Mouse (Mus musculus) ES-E14 (cell line): Measurements from ENCODE around the gene Nfkbil1. TPM values are rescaled to one million over a fixed set of nuclear protein-coding genes. Genes with fewer than 3 reads are reported as not detected.

ENCODE experiments used
- DNase-seq: peaks from one replicate; pipeline ENCODE4 v3.0.0-alpha.2; 2013; ENCODE audit warnings: low read depth, low spot score
- H3K27ac ChIP-seq: 2 replicates; pipeline ENCODE4 v1.5.1; 2012; ENCODE audit warnings: low read depth, mild to moderate bottlenecking, low read length, moderate library complexity, mixed read lengths; ENCODE audit not compliant: poor library complexity, insufficient read depth, severe bottlenecking
- H3K36me3 ChIP-seq: 2 replicates; pipeline ENCODE4 v1.6.1; 2012; ENCODE audit warnings: mild to moderate bottlenecking, low read length, moderate library complexity, mixed read lengths; ENCODE audit not compliant: control insufficient read depth, poor library complexity, insufficient read depth, severe bottlenecking
- H3K4me1 ChIP-seq, 2 experiments: fragments of 150-350 bp in 1 of 2; sonication (generic) in 1 of 2; 2 replicates each; pipeline ENCODE4 v1.6.1; 2012; ENCODE audit warnings: low read length in 2 of 2, mild to moderate bottlenecking in 1 of 2, mixed read lengths in 1 of 2; ENCODE audit not compliant: control insufficient read depth in 2 of 2, insufficient read depth in 2 of 2, poor library complexity in 1 of 2
- H3K4me3 ChIP-seq, 2 experiments: fragments of 150-350 bp in 1 of 2; sonication (generic) in 1 of 2; 2 replicates each; pipeline ENCODE4 v1.5.1; 2012; ENCODE audit warnings: low read length in 2 of 2, low read depth in 1 of 2, mild to moderate bottlenecking in 1 of 2, mixed read lengths in 1 of 2; ENCODE audit not compliant: insufficient read depth in 1 of 2, poor library complexity in 1 of 2, severe bottlenecking in 1 of 2
- H3K9ac ChIP-seq: 2 replicates; pipeline ENCODE4 v1.6.1; 2012; ENCODE audit warnings: low read depth, mild to moderate bottlenecking, low read length, mixed read lengths; ENCODE audit not compliant: poor library complexity, insufficient read depth, severe bottlenecking
- H3K9me3 ChIP-seq: fragments of 150-350 bp; sonication (generic); 2 replicates; pipeline ENCODE4 v1.6.1; 2012; ENCODE audit warnings: low read depth, mild to moderate bottlenecking, low read length; ENCODE audit not compliant: control insufficient read depth, insufficient read depth
- CHD2 ChIP-seq: IDR thresholded peaks from 2 replicates; pipeline ENCODE4 v1.6.1; 2014; ENCODE audit warnings: mild to moderate bottlenecking, low read depth, low read length, inconsistent platforms
- HCFC1 ChIP-seq: IDR thresholded peaks from 2 replicates; pipeline ENCODE4 v1.6.1; 2012; ENCODE audit warnings: low read length, inconsistent platforms, borderline replicate concordance; ENCODE audit not compliant: insufficient read depth
- MAFK ChIP-seq: IDR thresholded peaks from 2 replicates; pipeline ENCODE4 v1.6.1; 2014; ENCODE audit warnings: mild to moderate bottlenecking, low read depth, low read length, inconsistent platforms; ENCODE audit not compliant: insufficient read depth
- ZC3H11A ChIP-seq: IDR thresholded peaks from 2 replicates; pipeline ENCODE4 v1.6.1; 2012; ENCODE audit warnings: low read depth, mild to moderate bottlenecking, inconsistent platforms, low read length, borderline replicate concordance
- ZNF384 ChIP-seq: IDR thresholded peaks from 2 replicates; pipeline ENCODE4 v1.6.1; 2012; ENCODE audit warnings: low read depth, low read length, inconsistent platforms
- in situ Hi-C, 2 experiments: fragments of 600-800 bp; cut with MboI; formaldehyde crosslinking; loops; one replicate each; pipeline ENCODE4 v1.15.1; 2025; ENCODE audit warnings: low sequenced_read_pairs in 2 of 2, inconsistent platforms in 1 of 2; ENCODE audit not compliant: unreplicated experiment in 2 of 2
- total RNA-seq: library from RNA; depleted of rRNA; stranded (reverse); fragments of 300-350 nt; gene quantifications from 2 replicates; pipeline ENCODE4 v1.2.3, GENCODE M21; 2012

The Nfkbil1 gene
- total RNA-seq, 1 experiment, result 6.1 TPM

DNA sequence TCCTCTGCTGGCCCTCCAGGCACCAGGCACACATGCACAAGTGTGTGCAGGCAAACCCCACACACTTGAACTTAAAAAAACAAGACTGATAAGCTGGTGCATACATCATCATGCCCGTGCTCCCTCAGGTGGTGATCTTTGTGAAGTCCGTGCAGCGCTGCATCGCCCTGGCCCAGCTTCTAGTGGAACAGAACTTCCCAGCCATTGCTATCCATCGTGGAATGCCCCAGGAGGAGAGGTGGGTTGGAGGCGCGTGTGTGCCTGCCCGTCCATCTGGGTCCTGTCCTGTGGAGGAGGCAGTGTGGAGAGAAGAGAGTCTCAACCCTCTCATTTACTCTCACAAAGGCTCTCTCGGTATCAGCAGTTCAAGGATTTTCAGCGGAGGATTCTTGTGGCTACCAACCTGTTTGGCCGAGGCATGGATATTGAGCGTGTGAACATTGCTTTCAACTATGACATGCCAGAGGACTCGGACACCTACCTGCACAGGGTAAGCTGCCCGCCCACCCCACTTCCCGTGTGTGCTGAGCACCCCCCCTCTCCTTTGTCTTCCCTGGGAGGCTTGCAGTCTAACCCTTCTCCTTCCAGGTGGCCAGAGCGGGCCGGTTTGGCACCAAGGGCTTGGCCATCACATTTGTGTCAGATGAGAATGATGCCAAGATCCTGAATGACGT is 17.2 kb upstream of the Nfkbil1 start:
- DNase-seq, result no peak
- H3K9me3 ChIP-seq, result no peaks in the 10 kb centered on the region
- no peak overlapping the region for H3K27ac ChIP-seq
- no peak overlapping the region for H3K4me3 ChIP-seq
- peaks cover 0 to 14% of the 10 kb centered on the region in 2 experiments; a peak in 1 of 4 replicates for H3K4me1 ChIP-seq
- peaks cover 58% of the 10 kb centered on the region for H3K36me3 ChIP-seq
- no peak overlapping the region for H3K9ac ChIP-seq
- TF ChIP-seq CHD2 (no peak), ZNF384 (no peak), MAFK (no peak), ZC3H11A (no peak), HCFC1 (no peak)
- in situ Hi-C loops, result no loop called here

GRCm38 (mm10) chr17:35251981-35252380 is 16.4 kb upstream of the Nfkbil1 start:
- TF ChIP-seq MAFK, result no peak
- Histone ChIP-seq H3K36me3 (peaks cover 66% of the 10 kb centered on the region), H3K9me3 (no peaks in the 10 kb centered on the region), H3K4me1 (peaks cover 0 to 16% of the 10 kb centered on the region in 2 experiments; a peak in 1 of 4 replicates), H3K27ac (no peak overlapping the region), H3K9ac (no peak overlapping the region), H3K4me3 (no peak overlapping the region)
- in situ Hi-C loops, result no loop called here
- DNase-seq, result no peak

DNA sequence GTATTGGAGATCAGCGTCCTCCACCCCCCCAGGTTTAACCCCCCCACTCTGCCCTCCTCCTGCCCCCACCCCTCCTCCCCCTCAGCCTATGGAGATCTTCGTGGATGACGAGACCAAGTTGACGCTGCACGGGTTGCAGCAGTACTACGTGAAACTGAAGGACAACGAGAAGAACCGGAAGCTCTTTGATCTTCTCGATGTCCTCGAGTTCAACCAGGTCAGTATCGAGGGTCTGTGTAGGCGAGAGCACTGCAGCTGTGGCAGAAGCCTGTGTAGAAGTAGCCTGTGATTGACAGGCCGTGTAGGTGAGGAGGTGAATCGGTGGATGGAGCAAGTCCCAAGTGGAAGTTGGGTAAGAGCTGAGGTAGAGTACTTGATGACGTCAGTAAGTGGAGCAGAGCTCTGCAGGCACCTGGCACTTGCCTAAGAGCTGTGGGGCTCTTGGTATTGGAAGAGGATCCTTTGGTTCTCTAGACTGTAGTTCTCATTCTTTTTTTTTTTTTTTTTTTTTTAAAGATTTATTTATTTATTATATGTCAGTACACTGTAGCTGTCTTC is 15.6 kb upstream of the Nfkbil1 start:
- in situ Hi-C loops, result no loop called here
- no peaks in the 10 kb centered on the region for H3K9me3 ChIP-seq
- no peak overlapping the region for H3K4me3 ChIP-seq
- H3K9ac ChIP-seq, result no peak overlapping the region
- H3K27ac ChIP-seq, result no peak overlapping the region
- DNase-seq, result no peak
- H3K36me3 ChIP-seq, result peaks cover 73% of the 10 kb centered on the region
- TF ChIP-seq HCFC1 (no peak), ZNF384 (no peak), MAFK (no peak), ZC3H11A (no peak), CHD2 (no peak)
- peaks cover 0 to 19% of the 10 kb centered on the region in 2 experiments; a peak in 1 of 4 replicates for H3K4me1 ChIP-seq

DNA sequence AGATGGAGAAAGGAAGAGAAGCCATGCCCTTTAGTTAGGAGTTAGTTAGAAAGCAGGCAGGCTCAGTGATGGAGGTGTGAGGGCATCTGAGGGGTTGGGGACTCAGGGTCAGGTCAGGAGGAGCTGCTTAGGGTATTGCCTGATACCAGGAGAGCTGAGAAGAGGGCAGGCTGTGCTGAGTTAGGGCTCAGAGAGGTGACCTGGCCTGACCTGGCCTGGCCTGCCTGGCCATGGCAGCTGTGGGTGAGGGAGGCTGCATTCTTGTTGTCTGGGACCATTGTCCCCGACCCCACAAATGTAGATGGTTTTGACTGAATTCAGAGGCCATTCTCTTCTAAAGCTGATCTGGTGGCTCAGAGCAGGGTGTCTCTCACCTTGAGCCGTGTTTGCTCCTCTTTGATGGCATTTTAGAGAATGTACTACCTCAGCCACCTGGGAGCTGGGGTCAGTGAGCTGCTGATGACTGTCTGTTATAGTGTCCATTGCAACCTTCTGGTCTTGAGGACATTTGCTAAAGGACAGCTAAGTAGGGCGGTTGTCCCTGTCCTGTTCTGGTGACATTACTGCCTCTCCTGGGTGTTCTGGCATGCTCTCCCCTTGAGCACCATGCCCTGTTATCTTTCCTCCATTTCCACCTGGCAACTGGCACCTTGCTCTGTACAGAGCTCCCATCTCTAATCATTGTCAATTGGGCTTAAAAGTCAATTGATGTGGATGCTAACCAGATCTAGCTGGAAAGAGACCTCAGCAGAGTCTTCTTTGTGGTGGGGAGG is 14.9 kb upstream of the Nfkbil1 start:
- peaks cover 79% of the 10 kb centered on the region for H3K36me3 ChIP-seq
- H3K27ac ChIP-seq, result no peak overlapping the region
- H3K4me3 ChIP-seq, result no peak overlapping the region
- in situ Hi-C loops, result no loop called here
- no peak overlapping the region for H3K9ac ChIP-seq
- no peak for DNase-seq
- TF ChIP-seq ZC3H11A (no peak), MAFK (no peak), CHD2 (no peak), HCFC1 (no peak), ZNF384 (no peak)
- H3K4me1 ChIP-seq, result peaks cover 0 to 22% of the 10 kb centered on the region in 2 experiments; a peak in 1 of 4 replicates
- H3K9me3 ChIP-seq, result no peaks in the 10 kb centered on the region
